Mouse (Mus musculus): ENCODE measurements around the gene Lrfn1.
"Not testable (repeated sequence)": the region's sequence is repeated elsewhere in the genome, so short reads cannot be mapped to it uniquely, and the experiment has no call there.

Lrfn1 gene

GRCm38 (mm10) chr7:28447101-28447830 is 4.5 kb upstream of the Lrfn1 start:
- no peak for DNase-seq

- DNase-seq, result no peak
Measured at GRCm38 (mm10) chr7:28447865-28448820, 3.6 kb upstream of the Lrfn1 start.

- DNase-seq, result no peak
Measured at GRCm38 (mm10) chr7:28452361-28453005, 703 bp downstream of the Lrfn1 start.

GRCm38 (mm10) chr7:28460361-28460760 is 8.6 kb downstream of the Lrfn1 start:
- no peak for DNase-seq

- DNase-seq, result no peak
Measured at GRCm38 (mm10) chr7:28462769-28463168, 11.0 kb downstream of the Lrfn1 start.

GRCm38 (mm10) chr7:28464416-28465212 is 12.8 kb downstream of the Lrfn1 start:
- DNase-seq, result peak; percentile 75 to 79

- DNase-seq, result no peak
Measured at GRCm38 (mm10) chr7:28466721-28467212, 15.0 kb downstream of the Lrfn1 start.

- peak; percentile 61 to 70 for DNase-seq
Measured at GRCm38 (mm10) chr7:28467213-28467751, 15.5 kb downstream of the Lrfn1 start.

- DNase-seq, result no peak
Measured at GRCm38 (mm10) chr7:28476191-28476590, 24.4 kb downstream of the Lrfn1 start.

GRCm38 (mm10) chr7:28477363-28477762 is 25.6 kb downstream of the Lrfn1 start:
- DNase-seq, result no peak

- no peak for DNase-seq
Measured at GRCm38 (mm10) chr7:28478854-28479253, 27.1 kb downstream of the Lrfn1 start.

- DNase-seq, result no peak
Measured at GRCm38 (mm10) chr7:28482854-28483253, 31.1 kb downstream of the Lrfn1 start.

- DNase-seq, result no peak
Measured at GRCm38 (mm10) chr7:28484192-28484591, 32.4 kb downstream of the Lrfn1 start.

GRCm38 (mm10) chr7:28488030-28488491 is 36.3 kb downstream of the Lrfn1 start:
- peak; percentile 49 to 77 for DNase-seq

GRCm38 (mm10) chr7:28490410-28490809 is 38.6 kb downstream of the Lrfn1 start:
- DNase-seq, result peak; percentile 65 to 82

- no peak for DNase-seq
Measured at GRCm38 (mm10) chr7:28490903-28491302, 39.1 kb downstream of the Lrfn1 start.

- no peak for DNase-seq
Measured at GRCm38 (mm10) chr7:28492310-28492709, 40.5 kb downstream of the Lrfn1 start.

GRCm38 (mm10) chr7:28495426-28495825 is 43.6 kb downstream of the Lrfn1 start:
- no peak for DNase-seq

GRCm38 (mm10) chr7:28505585-28505984 is 53.8 kb downstream of the Lrfn1 start:
- DNase-seq, result no peak

GRCm38 (mm10) chr7:28509121-28509520 is 57.3 kb downstream of the Lrfn1 start:
- DNase-seq, result not testable (repeated sequence)

GRCm38 (mm10) chr7:28510405-28510974 is 58.7 kb downstream of the Lrfn1 start, which contains the start of gene Ifnl2:
Ifnl2 (minus strand) TSS chr7:28510455.
- not testable (repeated sequence) for DNase-seq
